Mouse (Mus musculus) liver, adult 2 months (tissue): ENCODE results near the gene Prr22. TPM values are rescaled to one million over a fixed set of nuclear protein-coding genes. Genes with fewer than 3 reads are reported as not detected.

Experiments
- DNase-seq: peaks from one replicate; pipeline ENCODE4 v3.0.0-alpha.2; 2011; ENCODE audit warnings: low read depth, low spot score; ENCODE audit errors: extremely low read depth
- H3K27ac ChIP-seq: fragments of 200-500 bp; replicated peaks from 2 replicates; pipeline ENCODE4 v1.5.1; 2012; ENCODE audit warnings: low read depth, mild to moderate bottlenecking, control low read depth, inconsistent platforms, low read length; ENCODE audit not compliant: insufficient read depth
- H3K27me3 ChIP-seq: fragments of 200-500 bp; 2 replicates; pipeline ENCODE4 v1.6.1; 2012; ENCODE audit warnings: mild to moderate bottlenecking, moderate library complexity, low read length, inconsistent platforms; ENCODE audit not compliant: control insufficient read depth, insufficient read depth
- H3K36me3 ChIP-seq: fragments of 200-500 bp; 2 replicates; pipeline ENCODE4 v1.6.1; 2012; ENCODE audit warnings: low read length, inconsistent platforms; ENCODE audit not compliant: control insufficient read depth, insufficient read depth
- H3K4me1 ChIP-seq: fragments of 200-500 bp; 2 replicates; pipeline ENCODE4 v1.6.1; 2011; ENCODE audit warnings: low read length; ENCODE audit not compliant: control insufficient read depth, insufficient read depth
- H3K4me3 ChIP-seq: fragments of 200-500 bp; 2 replicates; pipeline ENCODE4 v1.5.1; 2011; ENCODE audit warnings: low read depth, mild to moderate bottlenecking, control low read depth, low read length, moderate library complexity; ENCODE audit not compliant: insufficient read depth
- H3K79me2 ChIP-seq: fragments of 200-500 bp; 2 replicates; pipeline ENCODE4 v1.6.1; 2012; ENCODE audit warnings: inconsistent platforms, mild to moderate bottlenecking, low read length, moderate library complexity; ENCODE audit not compliant: control insufficient read depth, insufficient read depth
- H3K9ac ChIP-seq: fragments of 200-500 bp; 2 replicates; pipeline ENCODE4 v1.6.1; 2012; ENCODE audit warnings: low read depth, mild to moderate bottlenecking, control low read depth, inconsistent platforms, low read length
- CTCF ChIP-seq: fragments of 200-500 bp; IDR thresholded peaks from 2 replicates; pipeline ENCODE4 v1.5.1; 2011; ENCODE audit warnings: low read depth, low read length, control low read depth
- POLR2A ChIP-seq: fragments of 200-500 bp; IDR thresholded peaks from 2 replicates; pipeline ENCODE4 v1.6.1; 2011; ENCODE audit warnings: low read length, control low read depth; ENCODE audit not compliant: insufficient read depth; ENCODE audit errors: extremely low read depth
- WGBS: fragments of 180-500 bp; shearing (Covaris S2); methylation state at CpG from one replicate; pipeline ENCODE4 v1.1.7; 2018; 5-methylcytosine and 5-hydroxymethylcytosine counted together
- polyA plus RNA-seq: library from polyadenylated mRNA; depleted of rRNA; stranded (reverse); fragments of >200 nt; gene quantifications from 2 replicates; pipeline ENCODE4 v1.2.3, GENCODE M21; 2012
- total RNA-seq: library from RNA; depleted of rRNA; stranded (reverse); fragments of >200 nt; gene quantifications from 2 replicates; pipeline ENCODE4 v1.2.3, GENCODE M21; 2014

The Prr22 gene
- total and polyA plus RNA-seq, 2 experiments: 0.18 to 1.5 TPM

DNA sequence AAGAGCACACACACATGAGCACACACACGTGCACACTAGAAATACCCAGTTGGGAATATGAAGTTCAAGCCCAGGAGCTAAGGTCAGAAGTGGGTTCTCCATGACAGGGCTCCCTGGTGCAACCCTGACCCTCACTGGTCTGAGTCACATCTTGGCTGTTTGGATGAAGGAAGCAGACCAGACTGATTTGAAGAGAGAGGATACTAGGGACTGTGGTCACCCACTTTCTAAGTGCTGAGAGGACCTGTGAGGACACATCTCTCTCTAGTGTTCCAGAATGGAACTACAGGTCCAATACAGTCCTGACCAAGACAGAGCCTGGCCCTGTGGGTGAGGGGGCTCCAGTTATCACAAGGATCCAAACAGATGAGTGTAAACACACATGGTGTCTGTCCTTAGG lies 35.7 kb downstream of the Prr22 start:
- no peaks in the 10 kb centered on the region for H3K79me2 ChIP-seq
- DNase-seq: no peak
- no peak overlapping the region for H3K4me3 ChIP-seq
- no peaks in the 10 kb centered on the region for H3K4me1 ChIP-seq
- no peaks in the 10 kb centered on the region for H3K27me3 ChIP-seq
- no peak overlapping the region for H3K9ac ChIP-seq
- no peak overlapping the region for H3K27ac ChIP-seq
- H3K36me3 ChIP-seq: no peaks in the 10 kb centered on the region
- TF ChIP-seq CTCF (no peak), POLR2A (no peak)
- WGBS: 81% methylated on average over 1 of the region's 1 CpGs

DNA sequence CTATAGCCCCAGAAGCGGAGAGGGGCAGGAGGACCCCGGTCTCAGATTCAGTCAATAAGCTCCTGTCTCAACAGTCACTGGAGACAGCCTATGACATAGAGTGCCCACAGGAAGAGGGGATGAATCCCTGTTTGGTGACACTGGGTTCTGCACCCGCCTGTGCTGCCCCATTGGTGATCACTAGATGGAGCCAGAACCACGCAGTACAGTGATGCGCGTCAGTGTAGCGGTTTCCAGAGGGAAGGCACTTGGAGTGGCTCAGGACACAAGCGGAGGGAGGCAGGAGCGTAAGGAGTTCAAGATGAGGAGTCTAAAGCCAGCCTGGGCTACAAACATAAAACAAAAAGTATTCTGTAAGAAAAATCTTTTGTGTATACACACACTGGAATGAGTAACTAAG lies 38.5 kb downstream of the Prr22 start:
- Histone ChIP-seq H3K9ac (no peak overlapping the region), H3K27me3 (no peaks in the 10 kb centered on the region), H3K4me1 (no peaks in the 10 kb centered on the region), H3K27ac (no peak overlapping the region), H3K79me2 (no peaks in the 10 kb centered on the region), H3K4me3 (no peak overlapping the region), H3K36me3 (no peaks in the 10 kb centered on the region)
- TF ChIP-seq POLR2A (no peak), CTCF (peak; percentile 100)
- 14% methylated on average over 9 of the region's 9 CpGs for WGBS
- peak; percentile 25 for DNase-seq

DNA sequence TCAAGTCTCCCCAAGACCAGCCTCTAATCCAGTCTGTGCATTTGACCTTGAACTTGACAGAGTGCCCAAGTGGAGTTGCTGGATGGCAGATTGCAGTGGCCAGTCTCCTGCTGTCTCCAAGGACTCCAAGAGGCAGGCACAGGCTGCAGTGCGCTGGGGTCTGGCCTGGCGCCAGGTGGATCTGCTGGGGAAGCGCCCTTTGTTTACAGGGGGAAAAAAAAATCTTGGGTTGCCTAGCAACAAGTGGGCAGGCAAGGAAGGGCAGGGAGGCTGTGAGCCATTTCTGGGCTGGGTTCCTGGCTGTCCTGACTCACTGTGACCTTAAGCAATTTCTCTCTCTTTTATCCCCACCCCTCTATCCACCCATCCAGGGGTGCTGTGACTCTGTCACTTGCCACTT lies 40.2 kb downstream of the Prr22 start:
- peak; percentile 11 for DNase-seq
- no peak overlapping the region for H3K9ac ChIP-seq
- H3K4me3 ChIP-seq: no peak overlapping the region
- H3K79me2 ChIP-seq: no peaks in the 10 kb centered on the region
- no peaks in the 10 kb centered on the region for H3K36me3 ChIP-seq
- TF ChIP-seq POLR2A: no peak
- no peak for TF ChIP-seq CTCF
- no peaks in the 10 kb centered on the region for H3K27me3 ChIP-seq
- 15% methylated on average over 3 of the region's 3 CpGs for WGBS
- H3K27ac ChIP-seq: no peak overlapping the region
- no peaks in the 10 kb centered on the region for H3K4me1 ChIP-seq

DNA sequence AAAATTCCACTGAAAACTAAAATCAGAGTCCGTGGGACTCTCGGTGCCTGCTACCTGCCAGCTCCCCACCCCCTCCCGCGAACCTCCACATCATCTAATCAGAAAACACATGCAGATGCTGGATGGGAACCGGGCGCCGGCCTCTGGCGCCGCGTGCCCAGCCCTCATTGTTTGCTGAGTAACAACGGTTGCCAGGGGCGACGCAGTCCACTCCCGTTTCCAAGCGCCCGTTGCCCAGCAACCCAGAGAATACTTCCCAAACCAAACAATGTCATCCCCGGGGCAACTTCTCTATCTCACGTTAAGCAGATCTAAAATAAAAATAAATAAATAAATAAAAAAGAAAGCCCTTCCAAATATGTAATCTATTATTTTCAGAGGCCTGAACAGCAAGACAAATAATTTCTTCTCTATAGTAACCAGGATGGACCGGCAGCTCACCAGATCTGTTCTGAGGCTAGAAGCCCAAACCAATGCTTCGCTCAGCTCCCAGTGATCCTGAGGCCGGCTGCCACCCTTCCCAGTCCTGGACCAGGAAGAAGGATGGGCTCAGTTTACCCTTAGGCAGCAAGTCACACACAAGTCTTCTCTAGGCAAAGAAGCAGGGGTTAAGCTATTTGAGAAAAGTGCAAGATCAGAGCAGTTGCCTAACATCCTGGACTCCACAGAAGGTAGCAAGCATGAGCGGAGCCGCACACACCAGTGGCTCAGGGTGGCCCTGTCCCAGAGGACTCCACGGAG lies 44.4 kb downstream of the Prr22 start:
- Histone ChIP-seq H3K27ac (no peak overlapping the region), H3K4me1 (no peaks in the 10 kb centered on the region)

DNA sequence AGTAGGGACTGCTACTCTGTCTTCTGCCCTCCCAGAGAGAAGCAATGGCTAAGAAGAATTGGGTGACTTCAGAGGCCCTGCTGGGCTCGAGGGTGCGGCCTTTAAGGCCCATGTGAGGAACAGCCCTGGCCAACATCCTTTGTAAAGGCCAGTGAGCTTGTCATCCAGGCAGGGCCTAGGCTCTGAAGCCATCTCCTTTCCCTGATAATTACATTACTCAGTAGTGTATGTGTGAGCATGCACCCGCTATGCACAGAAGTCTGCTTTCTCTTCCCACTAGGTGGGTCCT lies 45.0 kb downstream of the Prr22 start:
- DNase-seq: no peak
- Histone ChIP-seq H3K79me2 (no peaks in the 10 kb centered on the region), H3K9ac (no peak overlapping the region), H3K36me3 (no peaks in the 10 kb centered on the region), H3K27ac (no peak overlapping the region), H3K4me1 (0 out of 2 replicates have a peak, but pooled peaks cover 3% of the 10 kb centered on the region), H3K27me3 (no peaks in the 10 kb centered on the region), H3K4me3 (no peak overlapping the region)
- no peak for TF ChIP-seq CTCF
- no peak for TF ChIP-seq POLR2A
- 89% methylated on average over 3 of the region's 3 CpGs for WGBS

More for the DNA sequence above, 44.4 kb downstream of the Prr22 start:
- TF ChIP-seq CTCF (no peak), POLR2A (no peak)
- Histone ChIP-seq H3K36me3 (no peaks in the 10 kb centered on the region), H3K9ac (no peak overlapping the region), H3K27me3 (no peaks in the 10 kb centered on the region), H3K4me3 (no peak overlapping the region), H3K79me2 (no peaks in the 10 kb centered on the region)
- DNase-seq: peak; percentile 63
- 15% methylated on average over 24 of the region's 24 CpGs for WGBS

DNA sequence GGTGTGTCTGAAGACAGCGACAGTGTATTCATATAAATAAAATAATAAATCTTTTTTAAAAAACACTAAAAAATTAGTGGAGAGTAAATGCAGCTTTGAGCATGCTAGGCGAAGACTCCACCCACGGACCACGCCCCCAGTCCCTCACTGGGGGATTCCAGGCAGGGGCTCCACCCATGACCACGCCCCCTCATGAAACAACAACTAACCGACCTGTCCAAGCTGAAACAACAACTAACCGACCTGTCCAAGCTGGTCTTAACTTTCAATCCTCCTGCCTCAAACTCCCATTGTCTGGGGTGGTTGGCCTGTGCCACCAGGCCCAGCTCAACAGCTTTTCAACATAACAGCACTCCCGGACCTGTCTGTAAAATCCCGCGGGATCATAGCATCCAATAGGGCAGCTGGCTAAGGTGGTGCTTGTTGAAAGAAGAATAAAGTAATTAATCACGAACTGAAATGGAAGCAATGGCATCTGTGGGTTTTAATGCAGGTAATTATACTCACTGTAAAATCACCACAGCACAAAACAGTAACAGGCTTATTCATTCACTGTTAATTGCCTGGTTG lies 48.1 kb downstream of the Prr22 start:
- 0 out of 2 replicates have a peak, but pooled peaks cover 3% of the 10 kb centered on the region for H3K4me1 ChIP-seq
- 54% methylated on average over 11 of the region's 11 CpGs for WGBS
- no peak overlapping the region for H3K9ac ChIP-seq

More for the DNA sequence above, 48.1 kb downstream of the Prr22 start:
- TF ChIP-seq POLR2A (no peak), CTCF (no peak)
- H3K36me3 ChIP-seq: no peaks in the 10 kb centered on the region
- H3K27ac ChIP-seq: no peak overlapping the region
- peak; percentile 9 for DNase-seq
- no peaks in the 10 kb centered on the region for H3K27me3 ChIP-seq
- no peaks in the 10 kb centered on the region for H3K79me2 ChIP-seq
- H3K4me3 ChIP-seq: no peak overlapping the region
